ENCODE assay signal across 8 mouse cellular contexts in the genomic region with DNA sequence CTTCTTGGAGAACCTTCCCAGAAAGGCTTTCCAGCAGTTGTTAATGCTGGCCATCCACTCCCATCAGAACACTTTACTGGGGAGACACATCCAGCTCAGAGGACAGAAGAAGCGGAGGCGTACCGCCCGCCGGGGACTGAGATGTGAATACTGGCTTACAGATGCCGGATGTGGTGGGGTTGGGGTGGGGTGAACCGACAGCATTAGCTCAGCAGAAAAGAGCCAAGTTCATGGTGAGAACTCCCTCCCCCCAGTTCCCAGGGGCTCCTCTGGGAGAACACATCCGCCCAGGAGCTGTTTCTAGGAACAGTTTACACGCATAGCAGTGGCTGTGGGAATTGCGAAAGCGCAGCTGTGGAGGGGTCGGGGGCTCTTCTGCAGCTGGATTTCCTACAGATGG. TPM values are rescaled to one million over a fixed set of nuclear protein-coding genes. Genes with fewer than 3 reads are reported as not detected.
DNase-seq lines count a peak whose midpoint lies in the region; ATAC-seq lines count a peak whose summit lies in the region.

No protein-coding gene starts in this region.

- H3K4me3 ChIP-seq in lung, embryonic 16.5 days (ENCODE audit: low read length) = no peak overlapping the region

- DNase-seq in testis, postnatal 10 days (ENCODE audit: low spot score) = peak; percentile 53
- DNase-seq in testis, postnatal 14 days (ENCODE audit: low spot score) = no peak
- peak; percentile 82 to 87 for DNase-seq in heart, postnatal 10 days
- no peak for DNase-seq in cerebellum, adult 11 months
- DNase-seq in cerebellum, postnatal 14 days = no peak
- no peak for DNase-seq in spleen, postnatal 4 days (ENCODE audit: low spot score in 2 of 2)

- intact Hi-C loops in heart, postnatal 10 days (cut with DNase I) = loop anchor here (2.0 kb wide), 1 partner anchor 23 kb away; no protein-coding TSS in a partner anchor

- H3K9me3 ChIP-seq in lung, embryonic 16.5 days (ENCODE audit: control insufficient read depth, low read length) = no peaks in the 10 kb centered on the region

- no peaks in the 10 kb centered on the region for H3K27me3 ChIP-seq in lung, embryonic 16.5 days (ENCODE audit: control insufficient read depth, insufficient read depth, low read depth, low read length)

- no peak overlapping the region for H3K9ac ChIP-seq in lung, embryonic 16.5 days (ENCODE audit: low read length)

- no peaks in the 10 kb centered on the region for H3K36me3 ChIP-seq in lung, embryonic 16.5 days (ENCODE audit: control insufficient read depth, insufficient read depth, low read length)

- H3K27ac ChIP-seq in lung, embryonic 16.5 days (ENCODE audit: low read length) = no peak overlapping the region

- peak; percentile 80 for ATAC-seq in lung, embryonic 16.5 days (ENCODE audit: low read depth)
- ATAC-seq in monocyte, adult 5-6 weeks (replicated peaks; ENCODE audit: insufficient number of reproducible peaks, low FRiP score, low TSS enrichment, poor library complexity, severe bottlenecking) = no peak

- WGBS in lung, embryonic 16.5 days = 67% methylated on average over 12 of the region's 12 CpGs

- no peaks in the 10 kb centered on the region for H3K4me1 ChIP-seq in lung, embryonic 16.5 days (replicated peaks; ENCODE audit: control insufficient read depth, insufficient read depth, low read length)

- no peak overlapping the region for H3K4me2 ChIP-seq in lung, embryonic 16.5 days (ENCODE audit: low read depth, low read length)

RNA-seq across cellular contexts. Expression of a gene that starts 24.3 kb away (rescaled TPM):
- 10 to 100 TPM; 25.2 to 26.3 TPM for total RNA-seq in heart, postnatal 10 days (2021)
- 13.7 and 14.1 TPM in 2 replicates for polyA plus RNA-seq in lung, embryonic 16.5 days (2015; fragmentation: Nextera tagmentation; extraction: Ambion mirVana)
- 0.48 to 1.2 TPM in 2 of 3 replicates, not detected in the other for total RNA-seq in monocyte, adult 5-6 weeks (2017)

RNA-seq across cellular contexts. Expression of a gene that starts 27.7 kb away (rescaled TPM):
- under 1 TPM; 0.55 to 0.57 TPM for total RNA-seq in heart, postnatal 10 days (2021)
- 7.1 and 8.5 TPM in 2 replicates for polyA plus RNA-seq in lung, embryonic 16.5 days (2015; fragmentation: Nextera tagmentation; extraction: Ambion mirVana)
- not detected in 3 replicates for total RNA-seq in monocyte, adult 5-6 weeks (2017)

RNA-seq across cellular contexts. Expression of a gene that starts 31.2 kb away (rescaled TPM):
- total RNA-seq in heart, postnatal 10 days (2021) = 100 to 1,000 TPM; 771 to 825 TPM
- polyA plus RNA-seq in lung, embryonic 16.5 days (2015; fragmentation: Nextera tagmentation; extraction: Ambion mirVana) = 787 and 914 TPM in 2 replicates
- total RNA-seq in monocyte, adult 5-6 weeks (2017) = 1,558 to 1,754 TPM (median 1,732 TPM) in 3 replicates

Comparison
In these comparisons a context has a peak if more than half of its experiments do, and no peak if none do; other contexts are left out.
1. DNase-seq: peak in testis, postnatal 10 days (single experiment) and heart, postnatal 10 days (2 of 2); none in testis, postnatal 14 days (single experiment), cerebellum, adult 11 months (single experiment), cerebellum, postnatal 14 days (0 of 2) and spleen, postnatal 4 days (0 of 2).
2. RNA of a gene that starts 24.3 kb away (total RNA-seq): 25.2 to 26.3 TPM in heart, postnatal 10 days; 0.48 to 1.2 TPM in monocyte, adult 5-6 weeks; every median in the first group is over 10 times any median in the second.